Mouse (Mus musculus): ENCODE results near the gene Isca1. TPM values are rescaled to one million over a fixed set of nuclear protein-coding genes. Genes with fewer than 3 reads are reported as not detected.
"Not testable (repeated sequence)": the region's sequence is repeated elsewhere in the genome, so short reads cannot be mapped to it uniquely, and the experiment has no call there.

The Isca1 gene
- polyA plus RNA-seq, 1 experiment from 2014 or later, result 166 TPM

GRCm38 (mm10) chr13:59718857-59719440, 50.7 kb downstream of the Isca1 start:
- ATAC-seq (replicated peaks); H3K27me3 ChIP-seq (replicated peaks); H3K4me2 ChIP-seq; H3K36me3 ChIP-seq (replicated peaks); H3K27ac ChIP-seq; H3K9me3 ChIP-seq; H3K4me3 ChIP-seq; H3K9ac ChIP-seq; H3K4me1 ChIP-seq: not testable (repeated sequence)
- 47% methylated on average over 6 of the region's 6 CpGs for WGBS

- H3K9ac ChIP-seq, result no peak overlapping the region
- H3K27me3 ChIP-seq (replicated peaks), result no peaks in the 10 kb centered on the region
- no peaks in the 10 kb centered on the region for H3K4me1 ChIP-seq
- no peak overlapping the region for H3K4me3 ChIP-seq
- no peaks in the 10 kb centered on the region for H3K9me3 ChIP-seq
- no peak overlapping the region for H3K27ac ChIP-seq
- H3K4me2 ChIP-seq, result no peak overlapping the region
- WGBS, result 49% methylated on average over 3 of the region's 3 CpGs
- no peaks in the 10 kb centered on the region for H3K36me3 ChIP-seq (replicated peaks)
- ATAC-seq (replicated peaks), result no peak
These were observed 55.9 kb downstream of the Isca1 start for GRCm38 (mm10) chr13:59713710-59714109.

DNA sequence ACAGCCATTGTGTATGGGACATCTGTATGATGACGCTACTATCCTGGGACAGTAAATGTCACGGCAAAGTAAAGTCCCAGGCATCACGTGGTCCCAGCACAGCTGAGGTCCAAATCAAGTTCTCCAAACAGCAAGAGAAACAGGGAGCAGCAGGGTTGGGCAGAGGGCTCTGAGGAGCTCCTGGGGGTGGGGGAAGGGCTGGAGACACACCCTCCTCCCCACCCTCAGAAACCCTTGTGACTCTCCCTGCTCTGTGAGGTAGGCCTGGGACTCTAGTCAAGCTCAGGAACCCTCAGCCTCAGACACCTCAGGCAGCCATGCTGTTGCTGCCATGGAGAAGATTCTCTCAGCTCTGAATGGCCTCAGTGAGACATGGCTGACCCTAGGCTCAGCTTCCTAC, 57.6 kb downstream of the Isca1 start, which contains the start of gene Spata31d1b:
TSS of gene Spata31d1b (plus strand) at position 301 of the 400 bp plus-strand sequence.
- not testable (repeated sequence) for ATAC-seq (replicated peaks); H3K27me3 ChIP-seq (replicated peaks); H3K4me1 ChIP-seq; H3K9ac ChIP-seq; H3K36me3 ChIP-seq (replicated peaks); H3K4me3 ChIP-seq; H3K4me2 ChIP-seq; H3K27ac ChIP-seq; H3K9me3 ChIP-seq
- WGBS, result 77% methylated on average over 3 of the region's 3 CpGs

GRCm38 (mm10) chr13:59710230-59710629, 59.4 kb downstream of the Isca1 start, which contains the start of gene Spata31d1a:
Gene Spata31d1a (minus strand): TSS chr13:59710330.
- WGBS, result 90% methylated on average over 15 of the region's 15 CpGs
- Histone ChIP-seq H3K4me3 (no peak within 1 kb of the TSS), H3K4me1 (no peaks in the 10 kb centered on the region), H3K9ac (no peak within 1 kb of the TSS), H3K27ac (no peak within 1 kb of the TSS), H3K36me3 (replicated peaks) (no peaks in the 10 kb centered on the region), H3K9me3 (no peaks in the 10 kb centered on the region), H3K4me2 (no peak within 1 kb of the TSS), H3K27me3 (replicated peaks) (no peaks in the 10 kb centered on the region)
- ATAC-seq (replicated peaks), result no peak

Other genes with a start within 250 kb of the Isca1 start
- gene Agtpbp1, start 184.6 kb downstream of the Isca1 start, polyA plus RNA-seq (2015; fragmentation: Nextera tagmentation; extraction: Ambion mirVana), result 70.0 and 70.4 TPM in 2 replicates
- 142 and 154 TPM in 2 replicates for gene Naa35, start 184.6 kb downstream of the Isca1 start, polyA plus RNA-seq (2015; fragmentation: Nextera tagmentation; extraction: Ambion mirVana)
- 31.0 and 32.8 TPM in 2 replicates for gene Golm1, start 94.0 kb downstream of the Isca1 start, polyA plus RNA-seq (2015; fragmentation: Nextera tagmentation; extraction: Ambion mirVana)
- gene 4921517D22Rik, start 75.7 kb downstream of the Isca1 start, polyA plus RNA-seq (2015; fragmentation: Nextera tagmentation; extraction: Ambion mirVana), result not detected in 2 replicates
- 0.17 and 0.26 TPM in 2 replicates for gene Spata31d1a, start 59.5 kb downstream of the Isca1 start, polyA plus RNA-seq (2015; fragmentation: Nextera tagmentation; extraction: Ambion mirVana)
- gene Spata31d1b, start 57.5 kb downstream of the Isca1 start, polyA plus RNA-seq (2015; fragmentation: Nextera tagmentation; extraction: Ambion mirVana), result not detected in 2 replicates
- gene Spata31d1d, start 38.1 kb downstream of the Isca1 start, polyA plus RNA-seq (2015; fragmentation: Nextera tagmentation; extraction: Ambion mirVana), result not detected in 2 replicates
- gene 1700014D04Rik, start 23.1 kb downstream of the Isca1 start, polyA plus RNA-seq (2015; fragmentation: Nextera tagmentation; extraction: Ambion mirVana), result 0.14 and 0.27 TPM in 2 replicates
- gene Gm49354, start 12.4 kb upstream of the Isca1 start, polyA plus RNA-seq (2015; fragmentation: Nextera tagmentation; extraction: Ambion mirVana), result not detected in 2 replicates
- 48.7 and 52.5 TPM in 2 replicates for gene Tut7, start 53.3 kb upstream of the Isca1 start, polyA plus RNA-seq (2015; fragmentation: Nextera tagmentation; extraction: Ambion mirVana)